Mouse (Mus musculus) gastrocnemius, postnatal 10 days (tissue): Measurements from ENCODE around the gene Selenop. TPM values are rescaled to one million over a fixed set of nuclear protein-coding genes. Genes with fewer than 3 reads are reported as not detected.

Source experiments
- DNase-seq: peaks from one replicate; pipeline ENCODE4 v3.0.0; 2021; ENCODE audit warnings: mixed read lengths
- total RNA-seq, 2 experiments: library from RNA; stranded (reverse); gene quantifications; 2 replicates each; pipeline ENCODE4 v1.2.3; 2021

Gene Selenop
- total RNA-seq, 2 experiments from 2014 or later = 192 to 212 TPM

DNA sequence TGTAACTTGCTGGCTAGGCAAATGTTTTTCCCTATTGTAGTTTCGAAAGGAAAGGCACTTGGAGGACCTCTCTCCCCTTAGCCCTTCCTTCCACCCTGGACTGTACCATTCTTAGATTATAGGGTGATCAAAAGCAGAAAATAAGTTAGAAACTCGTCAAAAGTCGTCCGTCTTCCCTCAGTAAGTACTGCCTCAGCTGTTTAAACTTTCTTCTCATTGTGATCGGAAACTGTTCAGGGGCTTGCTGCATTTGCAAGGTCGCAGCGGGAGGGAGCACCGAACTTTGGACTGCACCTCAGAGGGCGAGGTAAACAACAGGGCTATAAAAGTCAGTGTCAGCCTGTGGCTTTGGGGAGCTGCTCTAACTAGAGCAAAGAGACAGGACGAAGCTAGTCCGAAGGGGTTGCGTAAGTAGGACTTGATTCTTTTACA, 2.3 kb downstream of the Selenop start:
- DNase-seq = peak; percentile 70

DNA sequence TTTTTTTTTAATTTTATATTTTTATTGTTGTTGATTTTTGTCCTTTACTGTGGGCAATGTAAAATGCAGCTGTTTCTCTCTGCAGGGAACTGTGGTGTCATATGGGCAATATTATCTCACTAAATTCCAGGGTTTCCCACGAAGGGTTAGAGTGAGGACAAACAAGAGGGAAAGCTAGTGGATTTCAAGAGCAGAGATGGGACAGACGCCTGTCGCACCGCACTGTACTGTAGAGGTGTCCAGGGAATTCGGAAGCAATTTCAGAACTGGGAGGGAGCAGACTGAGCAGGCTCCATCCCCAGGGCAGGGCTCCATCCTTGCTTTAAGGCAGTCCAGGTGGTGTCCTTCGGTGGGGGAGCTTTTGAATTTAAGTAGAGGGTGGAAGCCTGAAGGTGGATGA, 2.9 kb downstream of the Selenop start:
- peak; percentile 24 for DNase-seq

DNA sequence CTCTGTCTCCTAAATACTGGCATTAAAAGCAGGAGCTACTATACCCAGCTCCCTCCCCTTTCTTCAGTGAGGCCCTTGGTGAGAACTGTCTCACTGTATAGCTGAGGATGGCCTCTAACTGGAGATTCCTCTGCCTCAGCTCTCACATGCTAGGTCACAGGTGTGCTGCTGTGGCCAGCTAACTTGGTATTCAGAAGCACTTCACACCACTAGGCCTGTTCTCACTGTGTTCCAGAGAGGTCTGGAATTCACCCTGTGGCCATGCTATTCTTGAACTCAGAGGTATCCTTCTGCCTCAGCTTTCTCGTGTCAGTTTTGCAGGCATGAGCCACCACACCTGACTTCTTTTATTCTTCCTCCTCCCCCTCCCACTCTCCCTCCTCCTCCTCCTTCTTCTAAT, 4.8 kb downstream of the Selenop start:
- DNase-seq = no peak

DNA sequence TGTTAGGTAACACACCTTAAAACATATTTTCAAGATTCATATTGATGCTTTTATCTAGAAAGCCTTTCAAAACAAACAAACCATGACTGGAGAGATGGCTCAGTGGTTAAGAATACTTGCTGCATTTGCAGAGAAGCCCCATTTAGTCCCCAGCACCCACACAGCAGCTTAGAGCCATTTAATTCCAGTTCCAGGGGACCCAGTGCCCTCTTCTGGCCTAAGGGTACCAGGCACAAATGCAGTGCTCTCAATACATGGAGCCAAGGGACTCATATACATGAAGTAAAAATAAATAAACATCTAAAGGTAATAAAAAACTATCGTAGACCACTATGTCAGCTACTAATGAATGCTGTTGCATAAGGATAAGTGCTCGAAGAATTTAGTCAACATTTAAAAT, 9.0 kb downstream of the Selenop start:
- DNase-seq = no peak

DNA sequence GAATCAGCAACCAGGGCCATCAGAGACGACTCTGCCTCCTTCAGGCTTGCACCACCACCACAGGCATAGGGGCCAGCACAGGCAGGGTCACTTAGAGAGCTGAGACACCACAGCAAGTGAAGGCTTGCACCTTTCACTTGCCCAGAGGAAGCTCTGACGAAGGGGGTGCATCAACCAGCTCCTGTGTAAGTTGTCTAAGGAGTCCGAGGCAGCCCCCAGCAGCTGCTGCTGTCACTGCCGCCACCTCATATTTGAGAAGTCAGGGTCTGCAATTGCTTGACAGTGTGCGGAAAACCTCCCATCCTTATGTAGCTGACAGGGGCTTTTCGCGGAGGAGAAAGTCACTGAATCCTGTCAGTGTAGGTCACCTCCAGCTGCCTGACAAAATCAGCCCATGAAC, 10.9 kb downstream of the Selenop start:
- no peak for DNase-seq

DNA sequence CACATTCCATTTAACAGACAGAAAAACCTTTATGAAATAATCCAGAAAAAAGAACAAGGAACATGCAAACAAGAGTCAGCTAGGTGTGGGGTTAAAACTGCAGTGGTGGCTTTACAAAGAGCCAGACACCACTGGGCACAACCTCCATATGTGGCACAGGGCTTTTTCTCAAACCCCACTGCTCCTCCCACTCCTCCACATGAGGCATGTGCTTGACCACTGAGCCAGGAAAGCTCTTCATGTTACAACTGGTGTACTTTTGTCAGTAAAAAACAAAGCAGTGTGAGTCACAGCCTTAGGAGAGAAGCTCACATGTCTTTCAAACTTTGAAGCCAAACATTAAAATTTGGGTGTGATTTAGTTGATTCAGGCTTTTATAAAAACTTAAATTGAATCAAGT, 12.9 kb downstream of the Selenop start:
- no peak for DNase-seq

DNA sequence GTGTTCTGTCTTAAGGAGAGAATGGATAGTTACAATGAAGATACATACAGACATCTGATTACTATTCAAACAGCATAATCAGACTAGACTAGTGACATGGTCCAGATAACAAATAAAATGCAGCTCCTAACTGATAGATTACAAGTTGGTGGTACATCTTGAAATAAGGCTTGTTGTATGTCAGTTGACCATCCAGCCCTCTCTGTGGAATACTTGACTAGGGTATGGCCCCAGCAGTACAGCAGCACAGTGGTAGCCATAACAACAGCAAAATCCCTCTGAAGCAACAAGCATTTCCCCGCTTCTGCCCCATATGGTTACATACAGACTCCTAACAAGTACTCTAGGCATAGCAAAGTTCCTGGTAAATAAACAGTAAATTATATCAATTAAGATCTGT, 13.4 kb downstream of the Selenop start:
- DNase-seq = no peak

DNA sequence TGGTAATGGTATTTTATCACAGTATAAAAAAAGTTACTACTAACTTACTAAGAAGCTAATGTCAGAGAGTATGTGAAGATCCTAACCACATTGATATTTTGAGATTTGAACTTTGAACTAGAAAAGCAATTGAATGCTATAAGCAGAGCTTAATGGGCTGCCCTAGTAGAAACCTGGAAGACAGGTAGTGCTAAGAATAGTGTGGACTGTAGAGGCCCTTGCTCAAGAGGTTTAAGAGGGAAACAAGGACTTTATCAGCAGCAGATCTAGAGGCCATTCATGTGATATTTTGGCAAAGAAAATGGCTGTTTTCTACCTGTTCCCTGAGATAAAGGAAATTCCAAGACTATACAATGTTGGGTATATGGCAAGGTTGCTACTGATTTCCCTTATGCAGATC, 17.7 kb downstream of the Selenop start:
- DNase-seq = no peak

DNA sequence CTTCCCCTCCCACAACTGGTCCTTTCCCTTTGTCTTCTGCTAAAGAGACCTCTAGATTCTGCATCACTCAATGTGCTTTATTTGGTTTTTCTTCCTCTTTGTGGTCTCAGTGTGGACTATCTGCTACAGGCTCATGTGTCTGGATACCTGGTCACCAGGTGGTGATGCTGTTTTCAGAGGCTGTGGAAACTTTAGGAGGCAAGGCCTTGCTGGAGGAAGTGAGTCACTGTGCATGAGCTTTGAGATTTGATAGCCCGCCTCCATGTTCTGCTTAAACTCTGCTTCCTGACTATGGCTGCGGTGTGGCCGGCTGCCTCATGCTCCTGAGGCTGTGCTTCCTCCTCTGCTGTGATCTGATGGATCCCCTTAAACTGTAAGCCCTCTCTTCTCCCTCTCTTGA, 22.1 kb downstream of the Selenop start:
- DNase-seq = no peak

DNA sequence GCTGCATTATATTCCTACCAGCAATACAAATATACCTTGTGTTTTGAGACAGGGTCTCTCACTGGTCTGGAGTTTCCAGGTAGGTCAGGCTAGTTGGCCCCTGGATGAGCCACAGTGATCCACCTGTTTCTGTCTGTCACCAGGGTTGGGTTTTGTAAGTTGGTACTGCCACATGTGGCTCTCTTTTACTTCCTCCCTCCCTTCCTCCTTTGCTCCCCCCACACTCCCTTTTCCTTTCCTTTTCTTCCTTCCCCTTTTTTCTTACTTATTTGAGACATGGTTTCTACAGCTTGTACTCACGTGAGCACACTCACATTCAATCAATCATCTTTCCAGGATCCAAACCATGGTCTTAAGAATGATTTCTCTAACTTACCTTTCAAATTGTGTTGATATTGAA, 25.1 kb downstream of the Selenop start:
- no peak for DNase-seq

DNA sequence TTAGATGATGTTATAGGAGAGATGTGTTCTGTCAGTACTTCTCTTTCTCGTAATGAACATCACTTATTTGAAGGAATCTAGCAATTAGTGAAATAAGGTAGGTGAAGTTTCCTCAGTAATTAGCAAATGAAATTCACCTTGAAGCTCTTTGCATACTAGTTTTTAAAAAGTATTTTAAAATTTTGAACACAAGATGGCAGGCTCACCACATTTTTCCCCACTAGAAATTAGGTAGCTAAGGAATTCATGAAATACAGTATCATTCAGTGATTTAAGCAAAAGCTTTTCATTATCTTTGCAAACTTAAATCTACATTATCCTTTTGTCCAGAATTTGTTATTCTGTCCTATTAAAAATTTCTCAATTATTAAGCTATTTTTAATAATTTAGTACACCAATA, 27.6 kb downstream of the Selenop start:
- no peak for DNase-seq

DNA sequence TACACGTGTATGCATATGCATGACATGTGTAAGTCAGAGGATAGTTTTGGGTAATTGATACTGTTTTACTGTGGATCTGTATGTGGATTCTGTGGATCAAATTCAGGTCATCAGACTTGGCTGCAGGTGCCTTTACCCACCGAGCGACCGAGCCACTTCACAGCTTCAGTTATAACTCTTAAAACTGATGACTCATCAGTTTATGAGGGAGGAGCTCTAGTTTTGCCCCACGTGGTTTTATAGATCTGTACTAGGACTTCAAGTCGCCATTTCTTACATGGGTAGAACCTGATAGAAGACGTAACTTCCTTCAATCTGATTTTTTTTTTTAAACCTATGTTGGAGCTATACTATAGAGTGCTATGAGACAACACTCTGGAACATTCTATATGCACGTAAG, 29.3 kb downstream of the Selenop start:
- no peak for DNase-seq

DNA sequence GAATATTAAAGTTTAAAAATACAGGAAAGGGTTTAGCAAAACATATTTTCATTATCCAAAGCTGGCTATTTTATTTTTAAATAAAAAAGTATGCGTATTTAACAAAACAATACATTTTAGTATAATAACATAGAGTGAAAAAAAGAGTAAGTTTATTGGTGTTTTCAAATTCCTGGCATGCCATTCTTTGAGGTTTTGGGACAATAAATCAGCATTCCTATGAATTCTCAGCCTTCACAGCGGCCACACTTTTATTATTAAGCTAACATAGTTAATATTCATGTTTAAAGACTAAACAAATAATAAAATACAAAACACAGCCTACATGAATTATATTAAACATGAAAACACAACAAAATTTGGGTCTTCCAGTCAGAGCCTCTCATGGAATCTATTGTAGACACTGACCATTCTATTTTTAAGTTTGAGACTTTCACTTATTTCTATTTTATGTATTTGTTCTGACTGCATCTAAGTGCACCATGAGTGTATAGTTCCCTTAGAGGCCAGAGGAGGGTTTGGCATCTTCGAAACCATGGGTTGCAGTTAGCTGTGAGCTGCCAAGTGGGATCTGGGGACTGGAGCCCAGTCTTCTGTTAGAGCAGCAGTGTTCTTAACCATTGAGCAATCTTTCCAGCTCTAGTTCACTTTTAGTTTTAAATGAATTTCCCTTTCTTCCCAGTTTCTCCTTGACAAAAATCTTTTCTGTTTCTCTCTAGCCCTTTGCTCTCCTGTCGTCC, 32.2 kb downstream of the Selenop start:
- DNase-seq = no peak

DNA sequence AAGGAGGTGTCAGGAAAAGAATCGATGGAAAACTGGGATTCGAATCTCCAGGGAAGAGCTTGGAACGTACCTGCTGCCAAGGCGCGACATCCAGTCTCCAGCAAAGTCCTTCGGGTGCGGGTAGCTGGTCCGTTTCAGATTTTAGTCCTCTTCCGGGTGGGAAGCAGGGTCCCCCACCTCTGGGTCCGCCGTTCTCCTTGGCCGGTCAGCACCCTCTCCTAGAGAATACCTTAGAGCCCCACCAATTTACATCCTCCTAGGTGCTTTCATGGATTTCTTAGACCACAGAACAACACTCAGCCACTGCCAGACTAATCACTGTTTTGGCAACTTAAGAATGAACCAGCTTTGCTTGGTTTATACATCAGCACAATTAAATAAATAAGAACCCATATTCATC, 35.1 kb downstream of the Selenop start, which contains the start of gene Ccdc152:
Gene Ccdc152 (minus strand): TSS at position 101 of the 400 bp plus-strand sequence.
- DNase-seq = no peak

DNA sequence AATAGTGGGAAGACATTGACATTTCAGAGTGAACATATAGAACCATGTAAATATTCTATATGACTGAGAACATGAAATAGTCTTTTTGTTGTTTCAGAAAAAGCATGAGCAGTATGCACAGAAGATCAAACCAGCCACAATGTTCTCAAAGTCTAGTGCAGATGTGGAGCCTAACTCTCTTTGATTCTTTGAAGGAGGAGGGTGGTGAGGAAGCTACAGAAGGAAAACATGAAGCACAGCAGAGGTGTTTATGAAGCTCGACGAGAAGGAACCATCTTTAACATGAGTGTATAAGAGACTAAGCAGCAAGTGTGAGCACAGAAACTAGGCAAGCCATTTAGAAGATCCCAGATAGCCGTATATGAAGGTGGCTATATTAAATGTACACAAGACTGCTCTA, 41.5 kb downstream of the Selenop start:
- no peak for DNase-seq

DNA sequence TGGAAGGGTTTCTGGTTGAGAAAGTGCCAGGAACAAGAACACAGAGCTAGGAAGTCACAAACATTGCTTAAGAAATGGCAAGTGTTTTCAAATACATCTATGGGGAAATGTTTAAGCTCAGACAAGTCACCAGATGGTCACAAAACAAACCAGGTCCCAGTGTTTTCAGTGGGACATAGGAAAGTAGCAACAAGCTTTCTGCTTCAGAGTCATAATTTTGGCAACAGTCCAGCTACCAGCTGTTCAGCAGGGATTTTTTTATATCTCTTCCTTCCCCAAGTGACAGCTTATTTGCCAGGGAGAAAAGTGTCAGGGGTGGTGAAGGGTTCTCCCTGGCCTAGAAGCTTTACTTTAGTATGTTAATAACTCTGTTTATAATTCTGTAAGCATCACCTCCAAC, 44.6 kb downstream of the Selenop start:
- DNase-seq = peak; percentile 10

DNA sequence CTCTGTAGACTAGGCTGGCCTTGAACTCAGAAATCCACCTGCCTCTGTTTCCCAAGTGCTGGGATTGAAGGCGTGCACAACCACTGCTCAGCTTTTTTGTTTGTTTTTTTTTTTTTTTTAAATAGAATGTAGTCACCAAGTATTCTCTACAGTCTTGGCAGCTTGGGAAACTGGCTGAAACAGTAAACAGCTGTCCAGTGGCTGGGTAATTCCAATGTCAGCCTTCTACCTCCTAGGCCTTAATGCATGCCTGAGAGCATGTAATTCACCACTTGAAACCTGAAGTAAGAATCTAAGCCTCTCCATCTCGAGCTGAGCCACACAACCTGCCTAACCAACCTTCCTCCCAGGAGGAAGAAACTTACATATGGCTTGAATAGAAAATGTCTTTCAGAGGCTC, 48.3 kb downstream of the Selenop start:
- DNase-seq = no peak

DNA sequence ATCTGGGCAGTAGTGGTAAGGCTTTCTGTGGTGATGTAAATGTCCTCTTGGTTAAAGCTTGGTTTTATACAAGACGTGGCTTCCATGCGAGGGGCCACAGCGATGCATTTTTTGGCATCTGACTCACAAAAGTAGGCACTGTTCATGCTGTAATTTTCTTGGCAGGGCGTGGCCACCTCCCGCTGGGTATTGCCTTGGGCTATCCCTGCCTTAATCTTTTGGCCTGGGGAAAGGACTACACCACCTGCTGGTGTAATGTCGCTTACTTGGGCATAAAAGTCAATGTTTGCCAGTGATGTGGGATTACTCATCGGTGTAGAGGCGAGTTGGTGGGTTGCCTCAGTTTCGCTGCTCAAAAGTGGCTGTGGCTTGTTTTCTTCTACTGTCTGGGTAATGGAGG, 51.6 kb downstream of the Selenop start:
- DNase-seq = no peak

DNA sequence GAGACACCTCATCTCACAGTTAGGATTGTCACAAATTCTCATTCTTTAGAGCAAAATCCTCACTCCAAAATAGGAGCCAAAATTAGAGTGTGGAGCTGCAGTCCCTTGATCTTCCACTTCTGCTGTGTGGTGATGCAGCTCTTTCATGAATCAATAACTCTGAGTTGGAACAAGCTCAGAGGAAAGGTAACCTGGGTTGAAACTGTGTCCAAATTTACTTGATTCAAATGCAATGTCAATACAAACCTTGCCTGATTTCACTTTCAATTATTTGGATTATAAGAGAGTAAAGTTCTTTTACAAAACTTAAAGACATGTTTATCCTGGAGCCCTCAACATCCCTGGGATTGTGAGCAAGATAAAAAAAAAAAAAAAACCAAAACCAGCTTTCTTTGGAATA, 54.7 kb downstream of the Selenop start:
- no peak for DNase-seq

Other genes starting within 250 kb of the Selenop start
- not detected for gene Ccdc152, start 35.0 kb downstream of the Selenop start, total RNA-seq